In the genomic region with DNA sequence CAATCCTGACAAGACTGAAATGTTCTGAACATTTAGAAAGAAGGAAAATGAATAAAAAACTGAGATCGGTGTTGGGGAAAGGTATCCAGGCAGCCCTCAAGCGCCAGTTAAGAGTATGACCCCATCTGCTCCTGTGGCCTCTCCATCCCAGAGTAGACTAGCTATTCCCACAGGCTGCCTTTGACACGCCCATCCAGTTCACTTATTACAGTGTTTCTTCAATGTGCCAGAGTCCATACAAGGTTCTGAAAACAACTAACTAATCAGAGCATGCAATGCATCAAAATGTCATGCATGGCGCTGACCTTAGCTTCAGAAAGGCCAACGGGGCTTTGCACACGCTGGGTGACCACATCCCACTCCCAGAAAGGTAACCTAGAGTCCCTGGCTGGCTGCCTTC, we compare ENCODE assay signal across 27 mouse cellular contexts. TPM values are rescaled to one million over a fixed set of nuclear protein-coding genes. Genes with fewer than 3 reads are reported as not detected.
A peak's percentile ranks its signal among the peaks of the same experiment; 100 is the strongest.
DNase-seq lines count a peak whose midpoint lies in the region; ATAC-seq and TF ChIP-seq lines count a peak whose summit lies in the region.
"Had no signal": no experiment of that assay in that cellular context is flagged by ENCODE, and none has a peak within 500 bp of the region (broad histone marks: within the 10 kb centered on the region; RNA-seq: fewer than 3 reads in every experiment).

No protein-coding gene starts in this region.

- peak overlapping the region; percentile 74 for H3K27ac ChIP-seq in kidney, adult 2 months (ENCODE audit: insufficient read depth, low read depth, low read length)
- H3K27ac ChIP-seq in liver, adult 2 months (replicated peaks; ENCODE audit: insufficient read depth, low read depth, low read length), result no peak overlapping the region
- no peak overlapping the region for H3K27ac ChIP-seq in liver, embryonic 11.5 days (ENCODE audit: low read depth, low read length)
- H3K27ac ChIP-seq: embryonic facial prominence, embryonic 15.5 days; forebrain, embryonic 10.5 days; gastrocnemius, adult 2 months; heart, embryonic 13.5 days had no signal

- H3K4me2 ChIP-seq in liver, embryonic 11.5 days, result no peak overlapping the region
- H3K4me2 ChIP-seq: embryonic facial prominence, embryonic 15.5 days; heart, embryonic 13.5 days had no signal

- H3K4me1 ChIP-seq in kidney, adult 2 months (ENCODE audit: control insufficient read depth, insufficient read depth, low read length), result peaks cover 27% of the 10 kb centered on the region; the same call in 1 of the 2 replicates
- peaks cover 5% of the 10 kb centered on the region for H3K4me1 ChIP-seq in liver, adult 2 months (ENCODE audit: control insufficient read depth, insufficient read depth, low read length)
- peaks cover 15% of the 10 kb centered on the region for H3K4me1 ChIP-seq in liver, embryonic 11.5 days (replicated peaks; ENCODE audit: control insufficient read depth, insufficient read depth, low read length)

- no peak for TF ChIP-seq POLR2A in kidney, adult 2 months (IDR thresholded peaks at IDR 0.05; ENCODE audit: low read depth, low read length)
- no peak for TF ChIP-seq POLR2A in liver, adult 2 months (IDR thresholded peaks at IDR 0.05; ENCODE audit: extremely low read depth, insufficient read depth, low read length)

- H3K9me3 ChIP-seq in liver, embryonic 11.5 days (ENCODE audit: control insufficient read depth, low read length), result no peaks in the 10 kb centered on the region
- H3K9me3 ChIP-seq: embryonic facial prominence, embryonic 15.5 days; forebrain, embryonic 10.5 days; heart, embryonic 13.5 days had no signal

- no peak overlapping the region for H3K4me3 ChIP-seq in kidney, adult 2 months (ENCODE audit: insufficient read depth, low read depth, low read length)
- no peak overlapping the region for H3K4me3 ChIP-seq in liver, adult 2 months (ENCODE audit: insufficient read depth, low read depth, low read length)
- H3K4me3 ChIP-seq in liver, embryonic 11.5 days (ENCODE audit: low read depth, low read length), result no peak overlapping the region
- H3K4me3 ChIP-seq: embryonic facial prominence, embryonic 15.5 days; erythroblast, embryonic 14.5 days; forebrain, embryonic 10.5 days; gastrocnemius, adult 2 months; heart, embryonic 13.5 days had no signal

- H3K36me3 ChIP-seq in kidney, adult 2 months (ENCODE audit: control insufficient read depth, insufficient read depth, low read length), result no peaks in the 10 kb centered on the region
- no peaks in the 10 kb centered on the region for H3K36me3 ChIP-seq in liver, adult 2 months (ENCODE audit: control insufficient read depth, insufficient read depth, low read length)
- H3K36me3 ChIP-seq in liver, embryonic 11.5 days (ENCODE audit: control insufficient read depth, insufficient read depth, low read length), result no peaks in the 10 kb centered on the region
- H3K36me3 ChIP-seq: embryonic facial prominence, embryonic 15.5 days; forebrain, embryonic 10.5 days; heart, embryonic 13.5 days had no signal

- H3K27me3 ChIP-seq in kidney, adult 2 months (replicated peaks; ENCODE audit: control insufficient read depth, insufficient read depth, low read length), result no peaks in the 10 kb centered on the region
- no peaks in the 10 kb centered on the region for H3K27me3 ChIP-seq in liver, adult 2 months (ENCODE audit: control insufficient read depth, insufficient read depth, low read length)
- peaks cover 6% of the 10 kb centered on the region; the same call in 1 of the 2 replicates for H3K27me3 ChIP-seq in liver, embryonic 11.5 days (replicated peaks; ENCODE audit: control insufficient read depth, insufficient read depth, low read length)
- H3K27me3 ChIP-seq: embryonic facial prominence, embryonic 15.5 days had no signal

- no peak overlapping the region for H3K9ac ChIP-seq in liver, adult 2 months (ENCODE audit: low read depth, low read length)
- H3K9ac ChIP-seq in liver, embryonic 11.5 days (ENCODE audit: low read depth, low read length), result no peak overlapping the region
- H3K9ac ChIP-seq: embryonic facial prominence, embryonic 15.5 days; heart, embryonic 13.5 days had no signal

- 59% methylated on average over 6 of the region's 6 CpGs for WGBS in kidney, adult 2 months
- 84% methylated on average over 6 of the region's 6 CpGs for WGBS in liver, adult 2 months
- WGBS in liver, embryonic 11.5 days, result 72% methylated on average over 6 of the region's 6 CpGs

- no peak for ATAC-seq in liver, embryonic 11.5 days (replicated peaks; ENCODE audit: low FRiP score)
- ATAC-seq: forebrain, embryonic 14.5 days had no signal

- no peak for TF ChIP-seq CTCF in kidney, adult 2 months (conservative IDR thresholded peaks at IDR 0.05; ENCODE audit: insufficient read depth, insufficient read length, low read depth, low read length)
- no peak for TF ChIP-seq CTCF in liver, adult 2 months (IDR thresholded peaks at IDR 0.05; ENCODE audit: low read depth, low read length)

- no peaks in the 10 kb centered on the region for H3K79me2 ChIP-seq in liver, adult 2 months (ENCODE audit: control insufficient read depth, insufficient read depth, low read length)

- peak; percentile 78 for DNase-seq in kidney, adult 2 months
- no peak for DNase-seq in kidney, postnatal 14 days
- peak; percentile 61 for DNase-seq in liver, adult 2 months (ENCODE audit: extremely low read depth, low read depth, low spot score)
- DNase-seq in liver, embryonic 11.5 days (ENCODE audit: low spot score), result no peak
- peak; percentile 42 to 53 for DNase-seq in kidney, postnatal 36 days
- no peak for DNase-seq in layer of hippocampus, postnatal 10 days (ENCODE audit: low spot score in 2 of 2)
- DNase-seq in heart, adult 18-20 months, result no peak
- DNase-seq: adrenal gland, postnatal 10 days; cerebellum, adult 11 months; cerebellum, adult 8-10 months; cerebellum, postnatal 14 days; embryo, embryonic 11 days; gastrocnemius, adult 2 months; gastrocnemius, postnatal 25 days; heart, postnatal 36 days had no signal

RNA-seq across cellular contexts. Expression of a gene that starts 3.3 kb away (rescaled TPM):
- 4.9 and 5.8 TPM in 2 replicates for polyA plus RNA-seq in kidney, adult 2 months (2012; rRNA removed)
- 0.20 and 0.28 TPM in 2 replicates for total RNA-seq in liver, adult 2 months (2014; rRNA removed)
- 0.14 and 0.20 TPM in 2 replicates for polyA plus RNA-seq in liver, adult 2 months (2012; rRNA removed)
- 1.5 and 2.0 TPM in 2 replicates for polyA plus RNA-seq in liver, embryonic 11.5 days (2014; fragmentation: Nextera tagmentation; extraction: Ambion mirVana)
- 1 to 10 TPM in 1 of 2 experiments, under 1 TPM in 1; 0.54 to 1.7 TPM for total RNA-seq in layer of hippocampus, postnatal 10 days (2021)
- total RNA-seq in heart, adult 18-20 months (2021), result under 1 TPM in 1 of 2 experiments, not detected in 1; 0.36 TPM
- polyA plus RNA-seq: erythroblast, embryonic 14.5 days; forebrain, embryonic 14.5 days had no signal

RNA-seq across cellular contexts. Expression of a gene that starts 4.0 kb away (rescaled TPM):
- 17.3 and 26.6 TPM in 2 replicates for polyA plus RNA-seq in kidney, adult 2 months (2012; rRNA removed)
- 0.74 and 0.94 TPM in 2 replicates for total RNA-seq in liver, adult 2 months (2014; rRNA removed)
- 0.81 and 1.4 TPM in 2 replicates for polyA plus RNA-seq in liver, adult 2 months (2012; rRNA removed)
- polyA plus RNA-seq in liver, embryonic 11.5 days (2014; fragmentation: Nextera tagmentation; extraction: Ambion mirVana), result 45.1 and 46.1 TPM in 2 replicates
- 1 to 10 TPM; 1.2 to 1.8 TPM for total RNA-seq in layer of hippocampus, postnatal 10 days (2021)
- total RNA-seq in heart, adult 18-20 months (2021), result under 1 TPM in 1 of 2 experiments, not detected in 1; 0.64 TPM
- total RNA-seq: gastrocnemius, adult 2 months had no signal

RNA-seq across cellular contexts. Expression of a gene that starts 10.8 kb away (rescaled TPM):
- polyA plus RNA-seq in kidney, adult 2 months (2012; rRNA removed), result 529 and 664 TPM in 2 replicates
- total RNA-seq in liver, adult 2 months (2014; rRNA removed), result 190 and 221 TPM in 2 replicates
- polyA plus RNA-seq in liver, adult 2 months (2012; rRNA removed), result 260 and 344 TPM in 2 replicates
- 60.3 and 60.5 TPM in 2 replicates for polyA plus RNA-seq in liver, embryonic 11.5 days (2014; fragmentation: Nextera tagmentation; extraction: Ambion mirVana)
- 10 to 100 TPM; 30.2 to 35.7 TPM for total RNA-seq in layer of hippocampus, postnatal 10 days (2021)
- 10 to 100 TPM; 29.2 to 31.7 TPM for total RNA-seq in heart, adult 18-20 months (2021)

RNA-seq across cellular contexts. Expression of a gene that starts 20.0 kb away (rescaled TPM):
- 0.23 and 1.4 TPM in 2 replicates for polyA plus RNA-seq in kidney, adult 2 months (2012; rRNA removed)
- total RNA-seq in liver, adult 2 months (2014; rRNA removed), result not detected in 2 replicates
- polyA plus RNA-seq in liver, adult 2 months (2012; rRNA removed), result 0.13 and 0.51 TPM in 2 replicates
- polyA plus RNA-seq in liver, embryonic 11.5 days (2014; fragmentation: Nextera tagmentation; extraction: Ambion mirVana), result not detected in 2 replicates
- total RNA-seq in layer of hippocampus, postnatal 10 days (2021), result not detected
- 1 to 10 TPM in 1 of 2 experiments, not detected in 1; 1.1 TPM for total RNA-seq in heart, adult 18-20 months (2021)
- total RNA-seq: adrenal gland, postnatal 4 days; common myeloid progenitor, adult 5-6 weeks; gastrocnemius, adult 2 months; gastrocnemius, postnatal 25 days; granulocyte monocyte progenitor cell, adult 5-6 weeks; heart, postnatal 36 days had no signal
- polyA plus RNA-seq: brain, embryonic 14.5 days; C2C12; embryonic facial prominence, embryonic 11.5 days; embryonic facial prominence, embryonic 15.5 days; erythroblast, embryonic 14.5 days; forebrain, embryonic 10.5 days; forebrain, embryonic 14.5 days; heart, embryonic 13.5 days; heart, postnatal 0 days had no signal

RNA-seq across cellular contexts. Expression of a gene that starts 20.1 kb away (rescaled TPM):
- 10.8 and 51.9 TPM in 2 replicates for polyA plus RNA-seq in kidney, adult 2 months (2012; rRNA removed)
- 1.8 and 8.4 TPM in 2 replicates for total RNA-seq in liver, adult 2 months (2014; rRNA removed)
- 3.8 TPM in 2 replicates for polyA plus RNA-seq in liver, adult 2 months (2012; rRNA removed)
- 46.4 and 51.2 TPM in 2 replicates for polyA plus RNA-seq in liver, embryonic 11.5 days (2014; fragmentation: Nextera tagmentation; extraction: Ambion mirVana)
- total RNA-seq in layer of hippocampus, postnatal 10 days (2021), result 1 to 10 TPM; 5.0 to 7.4 TPM
- total RNA-seq in heart, adult 18-20 months (2021), result 10 to 100 TPM; 32.1 to 35.2 TPM
- polyA plus RNA-seq: erythroblast, embryonic 14.5 days had no signal

Comparison
In these comparisons a context has a peak if more than half of its experiments do, and no peak if none do; other contexts are left out.
1. DNase-seq: peak in kidney, adult 2 months (single experiment), liver, adult 2 months (single experiment) and kidney, postnatal 36 days (2 of 2); none in kidney, postnatal 14 days (single experiment), liver, embryonic 11.5 days (single experiment), layer of hippocampus, postnatal 10 days (0 of 2) and heart, adult 18-20 months (0 of 2).